10 mouse cellular contexts compared by ENCODE assay signal in genomic region chr6:38649545-38649944, GRCm38 (mm10). TPM values are rescaled to one million over a fixed set of nuclear protein-coding genes. Genes with fewer than 3 reads are reported as not detected.
DNase-seq lines count a peak whose midpoint lies in the region; ATAC-seq and TF ChIP-seq lines count a peak whose summit lies in the region.
"Had no signal": no experiment of that assay in that cellular context is flagged by ENCODE, and none has a peak within 500 bp of the region (broad histone marks: within the 10 kb centered on the region; RNA-seq: fewer than 3 reads in every experiment).

No protein-coding gene starts in this region.

- H3K9ac ChIP-seq in forebrain, embryonic 11.5 days (ENCODE audit: low read length) = no peak overlapping the region
- H3K9ac ChIP-seq in forebrain, embryonic 13.5 days = no peak overlapping the region
- no peak overlapping the region for H3K9ac ChIP-seq in midbrain, embryonic 11.5 days (ENCODE audit: low read length)
- H3K9ac ChIP-seq in midbrain, postnatal 0 days (replicated peaks; ENCODE audit: low read length, poor library complexity, severe bottlenecking) = no peak overlapping the region
- H3K9ac ChIP-seq: heart, embryonic 12.5 days had no signal

- ATAC-seq in forebrain, embryonic 11.5 days (replicated peaks; ENCODE audit: low FRiP score) = no peak
- ATAC-seq in forebrain, embryonic 13.5 days = no peak
- ATAC-seq in midbrain, embryonic 11.5 days (ENCODE audit: low FRiP score) = no peak
- ATAC-seq in midbrain, postnatal 0 days (ENCODE audit: low FRiP score) = no peak
- ATAC-seq in megakaryocyte, adult 5-6 weeks (ENCODE audit: poor library complexity, severe bottlenecking) = no peak

- TF ChIP-seq CTCF in midbrain, postnatal 0 days (IDR thresholded peaks at IDR 0.05) = no peak

- H3K4me2 ChIP-seq in forebrain, embryonic 11.5 days (ENCODE audit: low read depth, low read length, severe bottlenecking) = no peak overlapping the region
- no peak overlapping the region for H3K4me2 ChIP-seq in forebrain, embryonic 13.5 days
- H3K4me2 ChIP-seq in midbrain, embryonic 11.5 days = no peak overlapping the region
- no peak overlapping the region for H3K4me2 ChIP-seq in midbrain, postnatal 0 days (ENCODE audit: low read depth, low read length, poor library complexity, severe bottlenecking)
- H3K4me2 ChIP-seq: heart, embryonic 12.5 days had no signal

- intact Hi-C loops in gastrocnemius, postnatal 14 days (cut with DNase I; ENCODE audit: low total_unique reads) = loop anchor here (5.0 kb wide), 1 partner anchor 43 kb away; no protein-coding TSS in a partner anchor

- WGBS in forebrain, embryonic 11.5 days = 75% methylated on average over 3 of the region's 3 CpGs
- WGBS in forebrain, embryonic 13.5 days = 72% methylated on average over 3 of the region's 3 CpGs
- WGBS in midbrain, embryonic 11.5 days = 69% methylated on average over 3 of the region's 3 CpGs
- WGBS in midbrain, postnatal 0 days = 70% methylated on average over 3 of the region's 3 CpGs

- no peaks in the 10 kb centered on the region for H3K27me3 ChIP-seq in forebrain, embryonic 11.5 days (ENCODE audit: control insufficient read depth, insufficient read depth, low read length)
- no peaks in the 10 kb centered on the region for H3K27me3 ChIP-seq in forebrain, embryonic 13.5 days
- no peaks in the 10 kb centered on the region for H3K27me3 ChIP-seq in midbrain, embryonic 11.5 days (ENCODE audit: control insufficient read depth, insufficient read depth, low read length)
- no peaks in the 10 kb centered on the region for H3K27me3 ChIP-seq in midbrain, postnatal 0 days (ENCODE audit: insufficient read depth, low read length)
- H3K27me3 ChIP-seq: heart, embryonic 12.5 days had no signal

- H3K9me3 ChIP-seq in forebrain, embryonic 11.5 days (ENCODE audit: control insufficient read depth, low read length) = no peaks in the 10 kb centered on the region; the same call in 1 of the 2 replicates
- no peaks in the 10 kb centered on the region for H3K9me3 ChIP-seq in forebrain, embryonic 13.5 days (replicated peaks)
- H3K9me3 ChIP-seq in midbrain, embryonic 11.5 days (ENCODE audit: control insufficient read depth, low read length) = no peaks in the 10 kb centered on the region
- H3K9me3 ChIP-seq in midbrain, postnatal 0 days (ENCODE audit: low read length) = no peaks in the 10 kb centered on the region
- H3K9me3 ChIP-seq: heart, embryonic 12.5 days had no signal

- DNase-seq in forebrain, embryonic 11.5 days (ENCODE audit: low spot score) = peak; percentile 65
- peak; percentile 80 for DNase-seq in midbrain, embryonic 11.5 days (ENCODE audit: low spot score, missing footprints)
- DNase-seq in midbrain, postnatal 0 days (ENCODE audit: low spot score) = no peak
- DNase-seq in induced T-regulatory cell, adult 2 months (ENCODE audit: low read depth) = peak; percentile 61
- peak; percentile 34 for DNase-seq in thymus, postnatal 14 days
- DNase-seq in gastrocnemius, postnatal 14 days = no peak

- H3K36me3 ChIP-seq in forebrain, embryonic 11.5 days (ENCODE audit: control insufficient read depth, insufficient read depth, low read length) = no peaks in the 10 kb centered on the region
- H3K36me3 ChIP-seq in forebrain, embryonic 13.5 days (ENCODE audit: poor library complexity, severe bottlenecking) = no peaks in the 10 kb centered on the region
- H3K36me3 ChIP-seq in midbrain, embryonic 11.5 days (ENCODE audit: control insufficient read depth, insufficient read depth, low read length) = no peaks in the 10 kb centered on the region
- no peaks in the 10 kb centered on the region for H3K36me3 ChIP-seq in midbrain, postnatal 0 days (ENCODE audit: insufficient read depth, low read length)
- H3K36me3 ChIP-seq: heart, embryonic 12.5 days had no signal

- H3K4me3 ChIP-seq in forebrain, embryonic 11.5 days (ENCODE audit: low read depth, low read length) = no peak overlapping the region
- H3K4me3 ChIP-seq in forebrain, embryonic 13.5 days = no peak overlapping the region
- no peak overlapping the region for H3K4me3 ChIP-seq in midbrain, embryonic 11.5 days (ENCODE audit: low read depth, low read length)
- no peak overlapping the region for H3K4me3 ChIP-seq in midbrain, postnatal 0 days (ENCODE audit: low read depth, low read length)
- H3K4me3 ChIP-seq: heart, embryonic 12.5 days had no signal

- no peak overlapping the region for H3K27ac ChIP-seq in forebrain, embryonic 11.5 days (ENCODE audit: low read depth, low read length)
- no peak overlapping the region for H3K27ac ChIP-seq in forebrain, embryonic 13.5 days
- no peak overlapping the region for H3K27ac ChIP-seq in midbrain, embryonic 11.5 days (ENCODE audit: low read depth, low read length)
- H3K27ac ChIP-seq in midbrain, postnatal 0 days (ENCODE audit: low read depth, low read length) = no peak overlapping the region

- 0 out of 2 replicates have a peak, but pooled peaks cover 2% of the 10 kb centered on the region for H3K4me1 ChIP-seq in forebrain, embryonic 11.5 days (replicated peaks; ENCODE audit: control insufficient read depth, insufficient read depth, low read length)
- H3K4me1 ChIP-seq in forebrain, embryonic 13.5 days = no peaks in the 10 kb centered on the region
- no peaks in the 10 kb centered on the region for H3K4me1 ChIP-seq in midbrain, embryonic 11.5 days (ENCODE audit: control insufficient read depth, insufficient read depth, low read length)
- no peaks in the 10 kb centered on the region for H3K4me1 ChIP-seq in midbrain, postnatal 0 days (ENCODE audit: insufficient read depth, low read length)
- H3K4me1 ChIP-seq: heart, embryonic 12.5 days had no signal

RNA-seq across cellular contexts. Expression of gene Klrg2, which starts 12.5 kb away (rescaled TPM):
- 0.15 TPM in 1 of 2 replicates, not detected in the other for polyA plus RNA-seq in forebrain, embryonic 11.5 days (2014; fragmentation: Nextera tagmentation; extraction: Ambion mirVana)
- 0.06 and 0.19 TPM in 2 replicates for polyA plus RNA-seq in forebrain, embryonic 13.5 days (2015; fragmentation: Nextera tagmentation; extraction: Ambion mirVana)
- 0.07 and 0.11 TPM in 2 replicates for polyA plus RNA-seq in midbrain, embryonic 11.5 days (2014; fragmentation: Nextera tagmentation; extraction: Ambion mirVana)
- total RNA-seq in midbrain, postnatal 0 days (2014; rRNA removed) = 0.22 and 0.90 TPM in 2 replicates
- 0.21 and 0.37 TPM in 2 replicates for polyA plus RNA-seq in midbrain, postnatal 0 days (2015; fragmentation: Nextera tagmentation; extraction: Ambion mirVana)
- 0.11 TPM in 1 of 2 replicates, not detected in the other for total RNA-seq in megakaryocyte, adult 5-6 weeks (2015)
- not detected in 2 replicates for total RNA-seq in megakaryocyte, adult 5-6 weeks (2017)
- under 1 TPM; 0.09 to 0.27 TPM for total RNA-seq in gastrocnemius, postnatal 14 days (2021)

RNA-seq across cellular contexts. Expression of gene Clec2l, which starts 13.3 kb away (rescaled TPM):
- 0.95 and 1.9 TPM in 2 replicates for polyA plus RNA-seq in forebrain, embryonic 11.5 days (2014; fragmentation: Nextera tagmentation; extraction: Ambion mirVana)
- 3.6 and 3.8 TPM in 2 replicates for polyA plus RNA-seq in forebrain, embryonic 13.5 days (2015; fragmentation: Nextera tagmentation; extraction: Ambion mirVana)
- 2.1 and 2.2 TPM in 2 replicates for polyA plus RNA-seq in midbrain, embryonic 11.5 days (2014; fragmentation: Nextera tagmentation; extraction: Ambion mirVana)
- total RNA-seq in midbrain, postnatal 0 days (2014; rRNA removed) = 123 and 128 TPM in 2 replicates
- 49.2 and 56.3 TPM in 2 replicates for polyA plus RNA-seq in midbrain, postnatal 0 days (2015; fragmentation: Nextera tagmentation; extraction: Ambion mirVana)
- total RNA-seq in megakaryocyte, adult 5-6 weeks (2015) = not detected in 2 replicates
- not detected in 2 replicates for total RNA-seq in megakaryocyte, adult 5-6 weeks (2017)
- total RNA-seq in gastrocnemius, postnatal 14 days (2021) = 1 to 10 TPM in 1 of 2 experiments, under 1 TPM in 1; 0.62 to 1.0 TPM
- polyA plus RNA-seq: liver, embryonic 16.5 days had no signal

Comparison
In these comparisons a context has a peak if more than half of its experiments do, and no peak if none do; other contexts are left out.
1. DNase-seq: peak in forebrain, embryonic 11.5 days (single experiment), midbrain, embryonic 11.5 days (single experiment), induced T-regulatory cell, adult 2 months (single experiment) and thymus, postnatal 14 days (single experiment); none in midbrain, postnatal 0 days (single experiment) and gastrocnemius, postnatal 14 days (single experiment).
2. RNA of gene Clec2l, which starts 13.3 kb away (polyA plus RNA-seq): 49.2 to 56.3 TPM in midbrain, postnatal 0 days; 3.6 to 3.8 TPM in forebrain, embryonic 13.5 days, 2.1 to 2.2 TPM in midbrain, embryonic 11.5 days and 0.95 to 1.9 TPM in forebrain, embryonic 11.5 days; every median in the first group is over 10 times any median in the second.